Comparison of ENCODE assay signal across 22 mouse cellular contexts in the genomic region with DNA sequence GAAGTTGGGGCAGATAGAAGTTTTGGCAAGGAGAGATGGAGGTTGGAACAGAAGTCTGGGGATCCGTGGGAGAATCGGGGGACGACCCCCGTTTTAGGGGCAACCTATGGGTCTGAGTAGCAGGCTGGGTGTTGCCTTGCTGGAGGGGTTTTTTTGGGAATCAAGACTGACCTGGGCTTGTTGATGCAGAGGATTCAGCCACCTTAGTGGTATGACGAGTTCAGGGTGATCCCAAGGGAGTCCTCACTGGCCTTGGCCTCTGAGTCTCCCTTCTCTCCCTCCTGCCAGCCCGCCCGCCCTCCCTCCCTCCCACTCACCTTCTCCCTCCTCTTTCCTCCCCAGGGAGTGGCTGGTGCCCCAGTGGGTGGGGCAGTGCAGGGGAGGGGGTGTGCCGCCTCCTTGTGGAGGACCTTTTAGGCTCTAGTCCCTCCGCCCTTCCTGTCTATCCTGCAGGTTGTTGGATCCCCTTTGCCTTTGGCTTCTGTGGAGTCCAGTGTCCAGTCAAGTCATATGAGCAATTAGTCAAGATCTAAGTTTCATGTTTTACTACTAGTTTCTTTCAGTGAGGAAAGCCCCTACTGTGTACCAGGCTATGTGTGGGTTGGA. TPM values are rescaled to one million over a fixed set of nuclear protein-coding genes. Genes with fewer than 3 reads are reported as not detected.
A peak's percentile ranks its signal among the peaks of the same experiment; 100 is the strongest.
DNase-seq lines count a peak whose midpoint lies in the region; ATAC-seq and TF ChIP-seq lines count a peak whose summit lies in the region.
"Had no signal": no experiment of that assay in that cellular context is flagged by ENCODE, and none has a peak within 500 bp of the region (broad histone marks: within the 10 kb centered on the region; RNA-seq: fewer than 3 reads in every experiment).

No protein-coding gene starts in this region.

- TF ChIP-seq CTCF in G1E (IDR thresholded peaks at IDR 0.05; ENCODE audit: low read depth, low read length): no peak
- no peak for TF ChIP-seq CTCF in left cerebral cortex, adult 2 months (IDR thresholded peaks at IDR 0.05)

- ATAC-seq in heart, embryonic 11.5 days (replicated peaks; ENCODE audit: insufficient number of reproducible peaks, low FRiP score, low TSS enrichment): peak; percentile 86
- ATAC-seq in G1E (ENCODE audit: extremely low read depth, insufficient number of reproducible peaks, low FRiP score, poor library complexity, severe bottlenecking): peak; percentile 30
- ATAC-seq in intestine, embryonic 16.5 days: peak; percentile 63; the same call in 1 of the 2 replicates
- peak; percentile 55 for ATAC-seq in megakaryocyte-erythroid progenitor cell, adult 5-6 weeks (replicated peaks; ENCODE audit: low FRiP score, low TSS enrichment, poor library complexity, severe bottlenecking)
- no peak for ATAC-seq in midbrain, embryonic 13.5 days
- ATAC-seq: inflammation-experienced regulatory T-cells, adult 6 months; lung, postnatal 0 days had no signal

- no peak overlapping the region for H3K9ac ChIP-seq in heart, embryonic 11.5 days (ENCODE audit: low read depth, low read length)
- no peak overlapping the region for H3K9ac ChIP-seq in intestine, embryonic 16.5 days (ENCODE audit: low read depth, low read length)
- H3K9ac ChIP-seq in midbrain, embryonic 13.5 days (replicated peaks): no peak overlapping the region
- H3K9ac ChIP-seq: embryonic facial prominence, embryonic 12.5 days; forebrain, embryonic 12.5 days; midbrain, embryonic 12.5 days had no signal

- no peaks in the 10 kb centered on the region for H3K9me3 ChIP-seq in heart, embryonic 11.5 days (replicated peaks; ENCODE audit: control insufficient read depth, low read length)
- H3K9me3 ChIP-seq in G1E (replicated peaks): no peaks in the 10 kb centered on the region
- H3K9me3 ChIP-seq in intestine, embryonic 16.5 days (ENCODE audit: control insufficient read depth, low read length): no peaks in the 10 kb centered on the region
- no peaks in the 10 kb centered on the region for H3K9me3 ChIP-seq in midbrain, embryonic 13.5 days
- H3K9me3 ChIP-seq: embryonic facial prominence, embryonic 12.5 days; hindbrain, embryonic 10.5 days; midbrain, embryonic 12.5 days had no signal

- intact Hi-C loops in heart, postnatal 36 days (cut with DNase I): no loop called here
- intact Hi-C loops in left cerebral cortex, adult 2 months (cut with DNase I): no loop called here

- WGBS in heart, embryonic 11.5 days (ENCODE audit: insufficient replicate concordance): 63% methylated on average over 7 of the region's 9 CpGs
- 76% methylated on average over 8 of the region's 9 CpGs for WGBS in intestine, embryonic 16.5 days
- WGBS in midbrain, embryonic 13.5 days: 70% methylated on average over 4 of the region's 9 CpGs

- H3K27ac ChIP-seq in heart, embryonic 11.5 days (ENCODE audit: low read depth, low read length): no peak overlapping the region
- no peak overlapping the region for H3K27ac ChIP-seq in intestine, embryonic 16.5 days (ENCODE audit: low read length)
- H3K27ac ChIP-seq in midbrain, embryonic 13.5 days: no peak overlapping the region
- no peak overlapping the region for H3K27ac ChIP-seq in left cerebral cortex, adult 2 months
- H3K27ac ChIP-seq: embryonic facial prominence, embryonic 12.5 days; forebrain, embryonic 12.5 days; hindbrain, embryonic 10.5 days; midbrain, embryonic 12.5 days had no signal

- H3K4me2 ChIP-seq in heart, embryonic 11.5 days: peak overlapping the region; percentile 9; the same call in 1 of the 2 replicates
- no peak overlapping the region for H3K4me2 ChIP-seq in intestine, embryonic 16.5 days (ENCODE audit: low read depth, low read length)
- no peak overlapping the region for H3K4me2 ChIP-seq in midbrain, embryonic 13.5 days (replicated peaks)
- H3K4me2 ChIP-seq: embryonic facial prominence, embryonic 12.5 days; forebrain, embryonic 12.5 days; midbrain, embryonic 12.5 days had no signal

- H3K4me1 ChIP-seq in heart, embryonic 11.5 days (ENCODE audit: control insufficient read depth, insufficient read depth, low read length): no peaks in the 10 kb centered on the region; the same call in 1 of the 2 replicates
- peaks cover 35% of the 10 kb centered on the region for H3K4me1 ChIP-seq in G1E (ENCODE audit: insufficient read depth, low read depth, low read length)
- H3K4me1 ChIP-seq in intestine, embryonic 16.5 days (ENCODE audit: control insufficient read depth, insufficient read depth, low read length): no peaks in the 10 kb centered on the region
- no peaks in the 10 kb centered on the region for H3K4me1 ChIP-seq in midbrain, embryonic 13.5 days (replicated peaks)
- H3K4me1 ChIP-seq: embryonic facial prominence, embryonic 12.5 days; forebrain, embryonic 12.5 days; hindbrain, embryonic 10.5 days; midbrain, embryonic 12.5 days had no signal

- H3K36me3 ChIP-seq in heart, embryonic 11.5 days (ENCODE audit: control insufficient read depth, insufficient read depth, low read length): no peaks in the 10 kb centered on the region
- H3K36me3 ChIP-seq in G1E (replicated peaks): peaks cover 9% of the 10 kb centered on the region
- H3K36me3 ChIP-seq in intestine, embryonic 16.5 days (ENCODE audit: control insufficient read depth, insufficient read depth, low read length): no peaks in the 10 kb centered on the region
- H3K36me3 ChIP-seq in midbrain, embryonic 13.5 days: no peaks in the 10 kb centered on the region
- H3K36me3 ChIP-seq: embryonic facial prominence, embryonic 12.5 days; forebrain, embryonic 12.5 days; hindbrain, embryonic 10.5 days; midbrain, embryonic 12.5 days had no signal

- peak overlapping the region; percentile 29 for H3K4me3 ChIP-seq in heart, embryonic 11.5 days (ENCODE audit: low read depth, low read length)
- peak overlapping the region; percentile 73 for H3K4me3 ChIP-seq in G1E (ENCODE audit: low read depth, low read length)
- H3K4me3 ChIP-seq in intestine, embryonic 16.5 days (ENCODE audit: low read length): no peak overlapping the region
- no peak overlapping the region for H3K4me3 ChIP-seq in midbrain, embryonic 13.5 days (replicated peaks)
- no peak overlapping the region for H3K4me3 ChIP-seq in left cerebral cortex, adult 2 months
- H3K4me3 ChIP-seq: embryonic facial prominence, embryonic 12.5 days; forebrain, embryonic 12.5 days; hindbrain, embryonic 10.5 days; midbrain, embryonic 12.5 days had no signal

- no peaks in the 10 kb centered on the region for H3K27me3 ChIP-seq in heart, embryonic 11.5 days (ENCODE audit: control insufficient read depth, insufficient read depth, low read length)
- no peaks in the 10 kb centered on the region for H3K27me3 ChIP-seq in G1E (ENCODE audit: insufficient read depth, low read length)
- no peaks in the 10 kb centered on the region for H3K27me3 ChIP-seq in intestine, embryonic 16.5 days (replicated peaks; ENCODE audit: control insufficient read depth, insufficient read depth, low read length)
- no peaks in the 10 kb centered on the region for H3K27me3 ChIP-seq in midbrain, embryonic 13.5 days
- H3K27me3 ChIP-seq: embryonic facial prominence, embryonic 12.5 days; forebrain, embryonic 12.5 days; midbrain, embryonic 12.5 days had no signal

- no peak for DNase-seq in heart, postnatal 36 days
- DNase-seq in G1E (ENCODE audit: low spot score): peak; percentile 58
- no peak for DNase-seq in urinary bladder, postnatal 36 days (ENCODE audit: low spot score in 2 of 2)
- no peak for DNase-seq in left cerebral cortex, adult 2 months (ENCODE audit: extremely low spot score in 1 of 2, low spot score in 2 of 2)
- DNase-seq: adrenal gland, adult 8-10 months; cerebellum, postnatal 25 days; kidney, postnatal 25 days; thymus, postnatal 25 days had no signal

RNA-seq across cellular contexts. Expression of gene Gata1, which starts 10.2 kb away (rescaled TPM):
- polyA plus RNA-seq in heart, embryonic 11.5 days (2014; fragmentation: Nextera tagmentation; extraction: Ambion mirVana): 13.7 and 16.6 TPM in 2 replicates
- total RNA-seq in heart, postnatal 36 days (2021): under 1 TPM in 1 of 2 experiments, not detected in 1; 0.14 TPM
- total RNA-seq in G1E (2014; fragmentation: Nextera tagmentation) (93.3 and 105 TPM in 2 replicates), G1E (2017) (38.1 and 41.0 TPM in 2 replicates)
- polyA plus RNA-seq in G1E (2012): 46.2 and 48.8 TPM in 2 replicates
- 0.93 and 2.5 TPM in 2 replicates for polyA plus RNA-seq in intestine, embryonic 16.5 days (2015; fragmentation: Nextera tagmentation; extraction: Ambion mirVana)
- 187 and 213 TPM in 2 replicates for total RNA-seq in megakaryocyte-erythroid progenitor cell, adult 5-6 weeks (2014; fragmentation: Nextera tagmentation)
- total RNA-seq in megakaryocyte-erythroid progenitor cell, adult 5-6 weeks (2017): 134 and 145 TPM in 2 replicates
- polyA plus RNA-seq in midbrain, embryonic 13.5 days (2015; fragmentation: Nextera tagmentation; extraction: Ambion mirVana): 0.24 and 0.31 TPM in 2 replicates
- not detected for total RNA-seq in left cerebral cortex, adult 2 months (2021)
- total RNA-seq: layer of hippocampus, postnatal 14 days had no signal

RNA-seq across cellular contexts. Expression of gene Hdac6, which starts 20.0 kb away (rescaled TPM):
- 23.8 and 27.2 TPM in 2 replicates for polyA plus RNA-seq in heart, embryonic 11.5 days (2014; fragmentation: Nextera tagmentation; extraction: Ambion mirVana)
- total RNA-seq in heart, postnatal 36 days (2021): 10 to 100 TPM; 11.1 to 11.8 TPM
- total RNA-seq in G1E (2014; fragmentation: Nextera tagmentation) (14.5 and 17.2 TPM in 2 replicates), G1E (2017) (5.5 and 8.9 TPM in 2 replicates)
- polyA plus RNA-seq in G1E (2012): 6.0 and 6.5 TPM in 2 replicates
- polyA plus RNA-seq in intestine, embryonic 16.5 days (2015; fragmentation: Nextera tagmentation; extraction: Ambion mirVana): 16.8 and 17.3 TPM in 2 replicates
- total RNA-seq in megakaryocyte-erythroid progenitor cell, adult 5-6 weeks (2014; fragmentation: Nextera tagmentation): 9.8 and 9.9 TPM in 2 replicates
- 9.1 and 11.8 TPM in 2 replicates for total RNA-seq in megakaryocyte-erythroid progenitor cell, adult 5-6 weeks (2017)
- polyA plus RNA-seq in midbrain, embryonic 13.5 days (2015; fragmentation: Nextera tagmentation; extraction: Ambion mirVana): 76.7 and 78.2 TPM in 2 replicates
- 10 to 100 TPM; 50.3 to 52.7 TPM for total RNA-seq in left cerebral cortex, adult 2 months (2021)

RNA-seq across cellular contexts. Expression of gene Eras, which starts 39.3 kb away (rescaled TPM):
- polyA plus RNA-seq in heart, embryonic 11.5 days (2014; fragmentation: Nextera tagmentation; extraction: Ambion mirVana): not detected in 2 replicates
- total RNA-seq in heart, postnatal 36 days (2021): not detected
- total RNA-seq in G1E (2014; fragmentation: Nextera tagmentation) (not detected in 2 replicates), G1E (2017) (not detected in 2 replicates)
- not detected in 2 replicates for polyA plus RNA-seq in G1E (2012)
- not detected in 2 replicates for polyA plus RNA-seq in intestine, embryonic 16.5 days (2015; fragmentation: Nextera tagmentation; extraction: Ambion mirVana)
- total RNA-seq in megakaryocyte-erythroid progenitor cell, adult 5-6 weeks (2014; fragmentation: Nextera tagmentation): not detected in 2 replicates
- total RNA-seq in megakaryocyte-erythroid progenitor cell, adult 5-6 weeks (2017): not detected in 2 replicates
- polyA plus RNA-seq in midbrain, embryonic 13.5 days (2015; fragmentation: Nextera tagmentation; extraction: Ambion mirVana): 0.24 TPM in 1 of 2 replicates, not detected in the other
- not detected for total RNA-seq in left cerebral cortex, adult 2 months (2021)
- total RNA-seq: adrenal gland, adult 8-10 months; granulocyte monocyte progenitor cell, adult 5-6 weeks; layer of hippocampus, postnatal 14 days had no signal
- polyA plus RNA-seq: embryonic facial prominence, embryonic 12.5 days; forebrain, embryonic 12.5 days; hindbrain, embryonic 10.5 days; inflammation-experienced regulatory T-cells, adult 6 months; limb, embryonic 11.5 days; lung, postnatal 0 days; midbrain, embryonic 12.5 days; neural tube, embryonic 11.5 days had no signal

RNA-seq across cellular contexts. Expression of gene Pcsk1n, which starts 48.1 kb away (rescaled TPM):
- 0.10 and 0.23 TPM in 2 replicates for polyA plus RNA-seq in heart, embryonic 11.5 days (2014; fragmentation: Nextera tagmentation; extraction: Ambion mirVana)
- under 1 TPM in 1 of 2 experiments, not detected in 1; 0.25 TPM for total RNA-seq in heart, postnatal 36 days (2021)
- total RNA-seq in G1E (2014; fragmentation: Nextera tagmentation) (not detected in 2 replicates), G1E (2017) (not detected in 2 replicates)
- not detected in 2 replicates for polyA plus RNA-seq in G1E (2012)
- polyA plus RNA-seq in intestine, embryonic 16.5 days (2015; fragmentation: Nextera tagmentation; extraction: Ambion mirVana): 10.6 and 10.7 TPM in 2 replicates
- not detected in 2 replicates for total RNA-seq in megakaryocyte-erythroid progenitor cell, adult 5-6 weeks (2014; fragmentation: Nextera tagmentation)
- not detected in 2 replicates for total RNA-seq in megakaryocyte-erythroid progenitor cell, adult 5-6 weeks (2017)
- 164 and 172 TPM in 2 replicates for polyA plus RNA-seq in midbrain, embryonic 13.5 days (2015; fragmentation: Nextera tagmentation; extraction: Ambion mirVana)
- 100 to 1,000 TPM; 463 to 503 TPM for total RNA-seq in left cerebral cortex, adult 2 months (2021)
- total RNA-seq: granulocyte monocyte progenitor cell, adult 5-6 weeks had no signal
- polyA plus RNA-seq: inflammation-experienced regulatory T-cells, adult 6 months had no signal

RNA-seq across cellular contexts. Expression of gene Glod5, which starts 50.6 kb away (rescaled TPM):
- 0.82 TPM in 1 of 2 replicates, not detected in the other for polyA plus RNA-seq in heart, embryonic 11.5 days (2014; fragmentation: Nextera tagmentation; extraction: Ambion mirVana)
- total RNA-seq in heart, postnatal 36 days (2021): not detected
- not detected in 2 replicates for total RNA-seq in G1E (2014; fragmentation: Nextera tagmentation)
- total RNA-seq in G1E (2017): not detected in 2 replicates
- polyA plus RNA-seq in G1E (2012): not detected in 2 replicates
- 8.8 and 12.7 TPM in 2 replicates for polyA plus RNA-seq in intestine, embryonic 16.5 days (2015; fragmentation: Nextera tagmentation; extraction: Ambion mirVana)
- not detected in 2 replicates for total RNA-seq in megakaryocyte-erythroid progenitor cell, adult 5-6 weeks (2014; fragmentation: Nextera tagmentation)
- total RNA-seq in megakaryocyte-erythroid progenitor cell, adult 5-6 weeks (2017): not detected in 2 replicates
- 0.26 TPM in 1 of 2 replicates, not detected in the other for polyA plus RNA-seq in midbrain, embryonic 13.5 days (2015; fragmentation: Nextera tagmentation; extraction: Ambion mirVana)
- total RNA-seq in left cerebral cortex, adult 2 months (2021): under 1 TPM; 0.75 to 0.94 TPM
- total RNA-seq: adrenal gland, adult 8-10 months; granulocyte monocyte progenitor cell, adult 5-6 weeks; layer of hippocampus, postnatal 14 days had no signal
- polyA plus RNA-seq: embryonic facial prominence, embryonic 12.5 days; hindbrain, embryonic 10.5 days; inflammation-experienced regulatory T-cells, adult 6 months; limb, embryonic 11.5 days; midbrain, embryonic 12.5 days; neural tube, embryonic 11.5 days had no signal

Comparison
In these comparisons a context has a peak if more than half of its experiments do, and no peak if none do; other contexts are left out.
1. H3K4me3 ChIP-seq: peak in heart, embryonic 11.5 days (single experiment) and G1E (single experiment); none in intestine, embryonic 16.5 days (single experiment), midbrain, embryonic 13.5 days (single experiment) and left cerebral cortex, adult 2 months (single experiment).
2. RNA of gene Gata1, which starts 10.2 kb away (total RNA-seq): 134 to 213 TPM in megakaryocyte-erythroid progenitor cell, adult 5-6 weeks and 38.1 to 105 TPM in G1E; 0.14 TPM in heart, postnatal 36 days and not detected in left cerebral cortex, adult 2 months; every median in the first group is over 10 times any median in the second.